Mouse (Mus musculus): ENCODE data around the gene Ttc9c.
"Not testable (repeated sequence)": the region's sequence is repeated elsewhere in the genome, so short reads cannot be mapped to it uniquely, and the experiment has no call there.

The Ttc9c gene

GRCm38 (mm10) chr19:8818801-8819595 lies at the start of gene Ttc9c:
TSS of gene Ttc9c (minus strand) at chr19:8819333.
- DNase-seq (ENCODE audit: low read depth, low spot score): peak; percentile 93

- no peak for DNase-seq (ENCODE audit: low read depth, low spot score)
Observed at GRCm38 (mm10) chr19:8864265-8864664, 45.1 kb upstream of the Ttc9c start.

GRCm38 (mm10) chr19:8859018-8859417 lies 39.9 kb upstream of the Ttc9c start:
- peak; percentile 73 for DNase-seq (ENCODE audit: low read depth, low spot score)

- peak; percentile 70 for DNase-seq (ENCODE audit: low read depth, low spot score)
Observed at GRCm38 (mm10) chr19:8857689-8858088, 38.6 kb upstream of the Ttc9c start.

- DNase-seq (ENCODE audit: low read depth, low spot score): no peak
Observed at GRCm38 (mm10) chr19:8853117-8853516, 34.0 kb upstream of the Ttc9c start.

GRCm38 (mm10) chr19:8852236-8852928 lies 33.2 kb upstream of the Ttc9c start:
- no peak for DNase-seq (ENCODE audit: low read depth, low spot score)

GRCm38 (mm10) chr19:8851639-8852038 lies 32.5 kb upstream of the Ttc9c start:
- no peak for DNase-seq (ENCODE audit: low read depth, low spot score)

- DNase-seq (ENCODE audit: low read depth, low spot score): no peak
Observed at GRCm38 (mm10) chr19:8850402-8850901, 31.3 kb upstream of the Ttc9c start, which contains the start of gene Lrrn4cl. TSS of gene Lrrn4cl (plus strand) at chr19:8850768.

GRCm38 (mm10) chr19:8848356-8848755 lies 29.2 kb upstream of the Ttc9c start:
- no peak for DNase-seq (ENCODE audit: low read depth, low spot score)

GRCm38 (mm10) chr19:8844371-8845129 lies 25.4 kb upstream of the Ttc9c start:
- peak; percentile 88 for DNase-seq (ENCODE audit: low read depth, low spot score)

GRCm38 (mm10) chr19:8842961-8843360 lies 23.8 kb upstream of the Ttc9c start:
- no peak for DNase-seq (ENCODE audit: low read depth, low spot score)

GRCm38 (mm10) chr19:8841012-8841411 lies 21.9 kb upstream of the Ttc9c start:
- DNase-seq (ENCODE audit: low read depth, low spot score): no peak

- DNase-seq (ENCODE audit: low read depth, low spot score): peak; percentile 67
Observed at GRCm38 (mm10) chr19:8839908-8840791, 21.0 kb upstream of the Ttc9c start.

GRCm38 (mm10) chr19:8839103-8839907 lies 20.2 kb upstream of the Ttc9c start, which contains the start of gene Gng3:
TSS of gene Gng3 (minus strand) at chr19:8839194.
- DNase-seq (ENCODE audit: low read depth, low spot score): no peak

- peak; percentile 34 for DNase-seq (ENCODE audit: low read depth, low spot score)
Observed at GRCm38 (mm10) chr19:8838041-8838730, 19.1 kb upstream of the Ttc9c start.

GRCm38 (mm10) chr19:8837251-8837791 lies 18.2 kb upstream of the Ttc9c start, which contains the start of gene Bscl2:
TSS of gene Bscl2 (plus strand) at chr19:8837467.
- DNase-seq (ENCODE audit: low read depth, low spot score): peak; percentile 89

- DNase-seq (ENCODE audit: low read depth, low spot score): not testable (repeated sequence)
Observed at GRCm38 (mm10) chr19:8836327-8836726, 17.2 kb upstream of the Ttc9c start.

GRCm38 (mm10) chr19:8832971-8833370 lies 13.8 kb upstream of the Ttc9c start:
- DNase-seq (ENCODE audit: low read depth, low spot score): no peak

- no peak for DNase-seq (ENCODE audit: low read depth, low spot score)
Observed at GRCm38 (mm10) chr19:8831262-8831661, 12.1 kb upstream of the Ttc9c start.
